20 mouse cellular contexts compared by ENCODE assay signal in genomic region chr2:153121821-153122615, GRCm38 (mm10). TPM values are rescaled to one million over a fixed set of nuclear protein-coding genes. Genes with fewer than 3 reads are reported as not detected.
DNase-seq lines count a peak whose midpoint lies in the region; ATAC-seq and TF ChIP-seq lines count a peak whose summit lies in the region.
"Had no signal": no experiment of that assay in that cellular context is flagged by ENCODE, and none has a peak within 500 bp of the region (broad histone marks: within the 10 kb centered on the region; RNA-seq: fewer than 3 reads in every experiment).

No protein-coding gene starts in this region.

- no peak for TF ChIP-seq CTCF in liver, postnatal 0 days (IDR thresholded peaks at IDR 0.05; ENCODE audit: low read depth)
- no peak for TF ChIP-seq CTCF in CH12.LX (conservative IDR thresholded peaks at IDR 0.05 in 1 of 2, IDR thresholded peaks at IDR 0.05 in 1 of 2; ENCODE audit: low read depth in 2 of 2, low read length in 2 of 2)
- TF ChIP-seq CTCF in forebrain, postnatal 0 days (IDR thresholded peaks at IDR 0.05; ENCODE audit: low read depth): no peak

- no peak for TF ChIP-seq EP300 in liver, postnatal 0 days (IDR thresholded peaks at IDR 0.05; ENCODE audit: low read depth)
- no peak; the same call in 1 of the 2 replicates for TF ChIP-seq EP300 in CH12.LX (IDR thresholded peaks at IDR 0.05; ENCODE audit: low read length)

- H3K9me3 ChIP-seq in liver, postnatal 0 days (ENCODE audit: low read length): no peaks in the 10 kb centered on the region
- H3K9me3 ChIP-seq in liver, embryonic 11.5 days (ENCODE audit: control insufficient read depth, low read length): no peaks in the 10 kb centered on the region
- H3K9me3 ChIP-seq in CH12.LX (replicated peaks; ENCODE audit: low read length): peaks cover 12% of the 10 kb centered on the region
- H3K9me3 ChIP-seq in forebrain, postnatal 0 days (ENCODE audit: low read length): no peaks in the 10 kb centered on the region
- H3K9me3 ChIP-seq: embryonic facial prominence, embryonic 10.5 days; forebrain, embryonic 15.5 days; midbrain, embryonic 12.5 days; stomach, embryonic 15.5 days had no signal

- WGBS in liver, postnatal 0 days (ENCODE audit: insufficient replicate concordance): 64% methylated on average over 8 of the region's 8 CpGs
- 69% methylated on average over 8 of the region's 8 CpGs for WGBS in liver, embryonic 11.5 days
- WGBS in forebrain, postnatal 0 days: 67% methylated on average over 8 of the region's 8 CpGs

- H3K4me2 ChIP-seq in liver, postnatal 0 days (ENCODE audit: low read depth, low read length): no peak overlapping the region
- H3K4me2 ChIP-seq in liver, embryonic 11.5 days: no peak overlapping the region
- 0 out of 2 replicates have a peak overlapping the region, but pooled peaks have one; percentile 12 for H3K4me2 ChIP-seq in CH12.LX (ENCODE audit: insufficient read depth, low read depth, poor library complexity, severe bottlenecking)
- H3K4me2 ChIP-seq in forebrain, postnatal 0 days (ENCODE audit: low read depth): no peak overlapping the region
- H3K4me2 ChIP-seq: forebrain, embryonic 15.5 days; lung, embryonic 14.5 days; midbrain, embryonic 12.5 days; stomach, embryonic 15.5 days had no signal

- in situ Hi-C loops in CH12.LX (cut with MboI; ENCODE audit: low pct_ligation_motif_present, low pct_unique_long_range_greater_than_20kb, low sequenced_read_pairs): no loop called here

- peaks cover 3% of the 10 kb centered on the region; the same call in 1 of the 2 replicates for H3K4me1 ChIP-seq in liver, postnatal 0 days (ENCODE audit: insufficient read depth)
- H3K4me1 ChIP-seq in liver, embryonic 11.5 days (replicated peaks; ENCODE audit: control insufficient read depth, insufficient read depth, low read length): no peaks in the 10 kb centered on the region
- peaks cover 11 to 25% of the 10 kb centered on the region in 2 experiments; a peak in 2 of 4 replicates for H3K4me1 ChIP-seq in CH12.LX (ENCODE audit: control insufficient read depth in 1 of 2, insufficient read depth in 2 of 2)
- no peaks in the 10 kb centered on the region for H3K4me1 ChIP-seq in forebrain, postnatal 0 days (ENCODE audit: insufficient read depth)
- H3K4me1 ChIP-seq: embryonic facial prominence, embryonic 10.5 days; forebrain, embryonic 15.5 days; midbrain, embryonic 12.5 days; stomach, embryonic 15.5 days had no signal

- no peak for ATAC-seq in liver, postnatal 0 days
- no peak for ATAC-seq in liver, embryonic 11.5 days (replicated peaks; ENCODE audit: low FRiP score)
- ATAC-seq in forebrain, postnatal 0 days: no peak
- ATAC-seq: forebrain, embryonic 15.5 days had no signal

- H3K27ac ChIP-seq in liver, postnatal 0 days (ENCODE audit: low read depth): 0 out of 2 replicates have a peak overlapping the region, but pooled peaks have one; percentile 24
- no peak overlapping the region for H3K27ac ChIP-seq in liver, embryonic 11.5 days (ENCODE audit: low read depth, low read length)
- H3K27ac ChIP-seq in CH12.LX (ENCODE audit: insufficient read depth, low read depth): no peak overlapping the region
- H3K27ac ChIP-seq in forebrain, postnatal 0 days (ENCODE audit: low read depth, low read length): no peak overlapping the region
- H3K27ac ChIP-seq: embryonic facial prominence, embryonic 10.5 days; forebrain, embryonic 15.5 days; midbrain, embryonic 12.5 days; stomach, embryonic 15.5 days had no signal

- no peaks in the 10 kb centered on the region; the same call in 1 of the 2 replicates for H3K36me3 ChIP-seq in liver, postnatal 0 days (replicated peaks; ENCODE audit: insufficient read depth, low read length)
- H3K36me3 ChIP-seq in liver, embryonic 11.5 days (ENCODE audit: control insufficient read depth, insufficient read depth, low read length): no peaks in the 10 kb centered on the region
- no peaks in the 10 kb centered on the region for H3K36me3 ChIP-seq in CH12.LX (replicated peaks in 1 of 2; ENCODE audit: control insufficient read depth in 1 of 2, insufficient read depth in 1 of 2, low read length in 1 of 2)
- no peaks in the 10 kb centered on the region for H3K36me3 ChIP-seq in splenic B cell, adult 2 months (ENCODE audit: control insufficient read depth, insufficient read depth, low read length, poor library complexity, severe bottlenecking)
- no peaks in the 10 kb centered on the region for H3K36me3 ChIP-seq in forebrain, postnatal 0 days (ENCODE audit: insufficient read depth)
- H3K36me3 ChIP-seq: embryonic facial prominence, embryonic 10.5 days; forebrain, embryonic 15.5 days; midbrain, embryonic 12.5 days; stomach, embryonic 15.5 days had no signal

- H3K4me3 ChIP-seq in liver, postnatal 0 days (ENCODE audit: low read depth, low read length): no peak overlapping the region
- no peak overlapping the region for H3K4me3 ChIP-seq in liver, embryonic 11.5 days (ENCODE audit: low read depth, low read length)
- H3K4me3 ChIP-seq in CH12.LX (replicated peaks in 1 of 3; ENCODE audit: low read depth in 2 of 3, low read length in 2 of 3, poor library complexity in 1 of 3): no peak overlapping the region
- H3K4me3 ChIP-seq in forebrain, postnatal 0 days (ENCODE audit: low read depth, low read length): no peak overlapping the region
- H3K4me3 ChIP-seq: embryonic facial prominence, embryonic 10.5 days; forebrain, embryonic 15.5 days; midbrain, embryonic 12.5 days; stomach, embryonic 15.5 days had no signal

- TF ChIP-seq POLR2A in CH12.LX (IDR thresholded peaks at IDR 0.05; ENCODE audit: low read depth, low read length): no peak

- TF ChIP-seq RAD21 in CH12.LX (IDR thresholded peaks at IDR 0.05; ENCODE audit: low read depth, low read length): no peak

- no peaks in the 10 kb centered on the region for H3K79me2 ChIP-seq in CH12.LX (replicated peaks; ENCODE audit: control insufficient read depth, extremely low read depth, insufficient read depth, poor library complexity, severe bottlenecking)

- DNase-seq in liver, postnatal 0 days: no peak
- DNase-seq in liver, embryonic 11.5 days (ENCODE audit: low spot score): no peak
- peak; percentile 37 for DNase-seq in CH12.LX (ENCODE audit: extremely low read depth)
- peak; percentile 67 to 77 for DNase-seq in adrenal gland, postnatal 36 days
- peak; percentile 70 for DNase-seq in splenic B cell, adult 2 months (ENCODE audit: low read depth, low spot score)
- no peak for DNase-seq in adipocyte (ENCODE audit: low spot score)
- DNase-seq in forebrain, postnatal 0 days: no peak
- DNase-seq in layer of hippocampus, postnatal 25 days (ENCODE audit: extremely low spot score in 1 of 2, low spot score in 1 of 2): no peak
- DNase-seq: cerebellum, postnatal 25 days; kidney, adult 2 months; kidney, postnatal 14 days; liver; lung, embryonic 14.5 days; right cerebral cortex, postnatal 4 days; thymus, adult 2 months had no signal

- dilution Hi-C loops in CH12.LX (cut with MboI; ENCODE audit: extremely low pct_ligation_motif_present, extremely low pct_unique_long_range_greater_than_20kb, low sequenced_read_pairs): no loop called here

- H3K27me3 ChIP-seq in liver, postnatal 0 days (ENCODE audit: insufficient read depth, low read length): no peaks in the 10 kb centered on the region
- no peaks in the 10 kb centered on the region for H3K27me3 ChIP-seq in liver, embryonic 11.5 days (replicated peaks; ENCODE audit: control insufficient read depth, insufficient read depth, low read length)
- peaks cover 66% of the 10 kb centered on the region for H3K27me3 ChIP-seq in CH12.LX (replicated peaks)
- no peaks in the 10 kb centered on the region for H3K27me3 ChIP-seq in splenic B cell, adult 2 months (ENCODE audit: control insufficient read depth, insufficient read depth, low read length, poor library complexity, severe bottlenecking)
- no peaks in the 10 kb centered on the region for H3K27me3 ChIP-seq in forebrain, postnatal 0 days (ENCODE audit: insufficient read depth, low read length)
- H3K27me3 ChIP-seq: forebrain, embryonic 15.5 days; midbrain, embryonic 12.5 days; stomach, embryonic 15.5 days had no signal

- H3K9ac ChIP-seq in liver, postnatal 0 days (replicated peaks): 0 out of 2 replicates have a peak overlapping the region, but pooled peaks have one; percentile 4
- no peak overlapping the region for H3K9ac ChIP-seq in liver, embryonic 11.5 days (ENCODE audit: low read depth, low read length)
- no peak overlapping the region for H3K9ac ChIP-seq in CH12.LX (ENCODE audit: insufficient read depth, low read depth)
- no peak overlapping the region for H3K9ac ChIP-seq in forebrain, postnatal 0 days
- H3K9ac ChIP-seq: forebrain, embryonic 15.5 days; lung, embryonic 14.5 days; midbrain, embryonic 12.5 days; stomach, embryonic 15.5 days had no signal

RNA-seq across cellular contexts. Expression of gene Hck, which starts 13.8 kb away (rescaled TPM):
- polyA plus RNA-seq in liver, postnatal 0 days (2015; fragmentation: Nextera tagmentation; extraction: Ambion mirVana): 13.3 and 14.0 TPM in 2 replicates
- 5.1 and 5.2 TPM in 2 replicates for polyA plus RNA-seq in liver, embryonic 11.5 days (2014; fragmentation: Nextera tagmentation; extraction: Ambion mirVana)
- total RNA-seq in CH12.LX (2012; rRNA removed): 0.08 and 0.17 TPM in 2 replicates
- 0.68 and 0.78 TPM in 2 replicates for total RNA-seq in CH12.LX (2014; rRNA removed)
- 0.60 and 0.63 TPM in 2 replicates for polyA plus RNA-seq in CH12.LX (2012; ENCODE audit: insufficient read length, low read depth)
- total RNA-seq in adrenal gland, postnatal 36 days (2021): 1 to 10 TPM; 2.7 to 2.9 TPM
- 3.1 and 5.7 TPM in 2 replicates for total RNA-seq in forebrain, postnatal 0 days (2014; rRNA removed)
- polyA plus RNA-seq in forebrain, postnatal 0 days (2015; fragmentation: Nextera tagmentation; extraction: Ambion mirVana): 2.6 and 3.5 TPM in 2 replicates
- 1 to 10 TPM; 1.6 to 1.8 TPM for total RNA-seq in layer of hippocampus, postnatal 25 days (2021)

RNA-seq across cellular contexts. Expression of gene Tm9sf4, which starts 39.1 kb away (rescaled TPM):
- 24.4 and 24.7 TPM in 2 replicates for polyA plus RNA-seq in liver, postnatal 0 days (2015; fragmentation: Nextera tagmentation; extraction: Ambion mirVana)
- 65.4 and 71.4 TPM in 2 replicates for polyA plus RNA-seq in liver, embryonic 11.5 days (2014; fragmentation: Nextera tagmentation; extraction: Ambion mirVana)
- total RNA-seq in CH12.LX (2012; rRNA removed): 29.0 and 30.4 TPM in 2 replicates
- total RNA-seq in CH12.LX (2014; rRNA removed): 13.3 and 13.6 TPM in 2 replicates
- polyA plus RNA-seq in CH12.LX (2012; ENCODE audit: insufficient read length, low read depth): 43.0 and 51.1 TPM in 2 replicates
- total RNA-seq in adrenal gland, postnatal 36 days (2021): 100 to 1,000 TPM; 103 to 118 TPM
- 42.8 and 60.4 TPM in 2 replicates for total RNA-seq in forebrain, postnatal 0 days (2014; rRNA removed)
- 52.5 and 69.3 TPM in 2 replicates for polyA plus RNA-seq in forebrain, postnatal 0 days (2015; fragmentation: Nextera tagmentation; extraction: Ambion mirVana)
- 10 to 100 TPM; 88.6 to 97.6 TPM for total RNA-seq in layer of hippocampus, postnatal 25 days (2021)

RNA-seq across cellular contexts. Expression of gene Ccm2l, which starts 56.3 kb away (rescaled TPM):
- polyA plus RNA-seq in liver, postnatal 0 days (2015; fragmentation: Nextera tagmentation; extraction: Ambion mirVana): 0.89 and 1.1 TPM in 2 replicates
- polyA plus RNA-seq in liver, embryonic 11.5 days (2014; fragmentation: Nextera tagmentation; extraction: Ambion mirVana): 1.5 and 2.0 TPM in 2 replicates
- total RNA-seq in CH12.LX (2012; rRNA removed) (not detected in 2 replicates), CH12.LX (2014; rRNA removed) (not detected in 2 replicates)
- polyA plus RNA-seq in CH12.LX (2012; ENCODE audit: insufficient read length, low read depth): not detected in 2 replicates
- total RNA-seq in adrenal gland, postnatal 36 days (2021): 10 to 100 TPM; 10.2 to 11.0 TPM
- total RNA-seq in forebrain, postnatal 0 days (2014; rRNA removed): 2.1 and 7.4 TPM in 2 replicates
- 1.1 TPM in 2 replicates for polyA plus RNA-seq in forebrain, postnatal 0 days (2015; fragmentation: Nextera tagmentation; extraction: Ambion mirVana)
- 1 to 10 TPM; 3.9 to 5.2 TPM for total RNA-seq in layer of hippocampus, postnatal 25 days (2021)
- total RNA-seq: neutrophil, adult 5-6 weeks had no signal

Comparison
In these comparisons a context has a peak if more than half of its experiments do, and no peak if none do; other contexts are left out.
1. DNase-seq: peak in CH12.LX (single experiment), adrenal gland, postnatal 36 days (2 of 2) and splenic B cell, adult 2 months (single experiment); none in liver, postnatal 0 days (single experiment), liver, embryonic 11.5 days (single experiment), adipocyte (single experiment), forebrain, postnatal 0 days (single experiment) and layer of hippocampus, postnatal 25 days (0 of 2).